Mouse (Mus musculus): ENCODE results near the gene Mrpl58. TPM values are rescaled to one million over a fixed set of nuclear protein-coding genes. Genes with fewer than 3 reads are reported as not detected.

Gene Mrpl58
- polyA plus RNA-seq, 1 experiment from 2014 or later, result 181 TPM

Small RNAs within 50 kb of the gene (microRNA-seq; reads per million reads assigned to microRNA genes)
- gene Mir3968, result 0.55 reads per million

Other genes starting within 250 kb of the Mrpl58 start
- 28.3 and 36.0 TPM in 2 replicates for gene Slc9a3r1, start 240.4 kb upstream of the Mrpl58 start, polyA plus RNA-seq (2015; fragmentation: Nextera tagmentation; extraction: Ambion mirVana)
- gene Tmem104, start 216.3 kb upstream of the Mrpl58 start, polyA plus RNA-seq (2015; fragmentation: Nextera tagmentation; extraction: Ambion mirVana), result 11.9 and 13.9 TPM in 2 replicates
- gene Nat9, start 215.9 kb upstream of the Mrpl58 start, polyA plus RNA-seq (2015; fragmentation: Nextera tagmentation; extraction: Ambion mirVana), result 21.2 and 23.9 TPM in 2 replicates
- gene Grin2c, start 136.5 kb upstream of the Mrpl58 start, polyA plus RNA-seq (2015; fragmentation: Nextera tagmentation; extraction: Ambion mirVana), result not detected in 2 replicates
- gene Fdxr, start 126.7 kb upstream of the Mrpl58 start, polyA plus RNA-seq (2015; fragmentation: Nextera tagmentation; extraction: Ambion mirVana), result 14.5 and 15.3 TPM in 2 replicates
- 0.31 and 0.43 TPM in 2 replicates for gene Fads6, start 106.1 kb upstream of the Mrpl58 start, polyA plus RNA-seq (2015; fragmentation: Nextera tagmentation; extraction: Ambion mirVana)
- gene Otop2, start 96.6 kb upstream of the Mrpl58 start, polyA plus RNA-seq (2015; fragmentation: Nextera tagmentation; extraction: Ambion mirVana), result 0.20 TPM in 1 of 2 replicates, not detected in the other
- gene Ush1g, start 81.7 kb upstream of the Mrpl58 start, polyA plus RNA-seq (2015; fragmentation: Nextera tagmentation; extraction: Ambion mirVana), result not detected in 2 replicates
- gene Otop3, start 69.0 kb upstream of the Mrpl58 start, polyA plus RNA-seq (2015; fragmentation: Nextera tagmentation; extraction: Ambion mirVana), result 0.14 TPM in 1 of 2 replicates, not detected in the other
- 4.0 and 6.2 TPM in 2 replicates for gene Hid1, start 36.0 kb upstream of the Mrpl58 start, polyA plus RNA-seq (2015; fragmentation: Nextera tagmentation; extraction: Ambion mirVana)
- gene Cdr2l, start 21.8 kb upstream of the Mrpl58 start, polyA plus RNA-seq (2015; fragmentation: Nextera tagmentation; extraction: Ambion mirVana), result 12.3 and 14.1 TPM in 2 replicates
- gene Atp5h, start 16.2 kb downstream of the Mrpl58 start, polyA plus RNA-seq (2015; fragmentation: Nextera tagmentation; extraction: Ambion mirVana), result 880 and 943 TPM in 2 replicates
- 9.6 and 17.5 TPM in 2 replicates for gene Kctd2, start 16.4 kb downstream of the Mrpl58 start, polyA plus RNA-seq (2015; fragmentation: Nextera tagmentation; extraction: Ambion mirVana)
- 0.14 TPM in 1 of 2 replicates, not detected in the other for gene Trim80, start 36.8 kb downstream of the Mrpl58 start, polyA plus RNA-seq (2015; fragmentation: Nextera tagmentation; extraction: Ambion mirVana)
- 0.17 and 0.44 TPM in 2 replicates for gene Slc16a5, start 58.7 kb downstream of the Mrpl58 start, polyA plus RNA-seq (2015; fragmentation: Nextera tagmentation; extraction: Ambion mirVana)
- gene Armc7, start 71.9 kb downstream of the Mrpl58 start, polyA plus RNA-seq (2015; fragmentation: Nextera tagmentation; extraction: Ambion mirVana), result 11.6 and 11.9 TPM in 2 replicates
- gene Nt5c, start 88.1 kb downstream of the Mrpl58 start, polyA plus RNA-seq (2015; fragmentation: Nextera tagmentation; extraction: Ambion mirVana), result 77.2 and 85.3 TPM in 2 replicates
- 566 and 584 TPM in 2 replicates for gene Jpt1, start 110.6 kb downstream of the Mrpl58 start, polyA plus RNA-seq (2015; fragmentation: Nextera tagmentation; extraction: Ambion mirVana)
- gene Sumo2, start 132.5 kb downstream of the Mrpl58 start, polyA plus RNA-seq (2015; fragmentation: Nextera tagmentation; extraction: Ambion mirVana), result 1,193 and 1,231 TPM in 2 replicates
- gene Nup85, start 160.7 kb downstream of the Mrpl58 start, polyA plus RNA-seq (2015; fragmentation: Nextera tagmentation; extraction: Ambion mirVana), result 180 and 186 TPM in 2 replicates
- gene Mrps7, start 200.2 kb downstream of the Mrpl58 start, polyA plus RNA-seq (2015; fragmentation: Nextera tagmentation; extraction: Ambion mirVana), result 92.8 and 95.6 TPM in 2 replicates
- 18.9 and 24.6 TPM in 2 replicates for gene Gga3, start 200.3 kb downstream of the Mrpl58 start, polyA plus RNA-seq (2015; fragmentation: Nextera tagmentation; extraction: Ambion mirVana)
- 20.2 and 20.6 TPM in 2 replicates for gene Mif4gd, start 209.2 kb downstream of the Mrpl58 start, polyA plus RNA-seq (2015; fragmentation: Nextera tagmentation; extraction: Ambion mirVana)
- gene Slc25a19, start 224.5 kb downstream of the Mrpl58 start, polyA plus RNA-seq (2015; fragmentation: Nextera tagmentation; extraction: Ambion mirVana), result 25.0 and 28.0 TPM in 2 replicates